Mouse (Mus musculus) 3T3-L1 (cell line): ENCODE measurements at regions not wholly inside any gene's neighbourhood (a gene's known extent, or its start where the extent isn't known, plus 50 kb on each side); places are given as distances from the start of the nearest gene placed in this dataset.

Experiments used
- DNase-seq: peaks from one replicate; pipeline ENCODE4 v3.0.0-alpha.2; 2015; ENCODE audit warnings: low read depth, low spot score

DNA sequence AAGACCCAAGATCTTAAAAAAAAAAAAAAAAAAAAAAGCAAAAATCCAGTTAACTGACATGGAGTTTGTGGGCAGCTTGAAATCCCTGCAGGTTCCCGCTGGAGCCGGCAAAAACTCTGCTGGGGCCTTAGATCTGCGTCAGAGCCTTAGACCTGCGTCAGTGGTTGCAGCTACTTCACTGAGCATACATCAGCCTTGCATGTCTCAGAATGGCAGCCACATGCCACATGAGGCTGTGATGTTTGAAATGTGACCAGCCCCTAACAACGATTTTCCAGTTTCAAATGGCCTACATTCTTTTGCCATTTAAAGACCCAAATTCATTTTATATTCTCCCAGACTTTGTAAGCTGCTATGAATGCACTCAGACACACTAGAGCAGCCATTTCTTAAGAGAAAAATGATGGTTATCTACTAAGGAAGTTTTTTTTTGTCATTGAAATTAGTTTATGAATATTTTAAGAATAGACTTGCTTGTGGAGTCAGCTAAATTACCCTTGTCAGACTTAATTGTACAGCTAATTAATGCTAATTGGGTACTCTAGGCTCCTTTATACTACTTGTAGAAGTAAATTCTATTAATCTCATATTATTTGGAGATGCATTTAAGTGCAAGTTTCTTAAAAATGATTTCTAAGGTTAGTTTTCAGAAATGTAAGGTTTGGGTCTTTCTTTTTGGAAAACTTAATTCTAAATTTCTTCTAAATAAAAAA is 70.8 kb downstream of the Toporsl start:
- no peak for DNase-seq

DNA sequence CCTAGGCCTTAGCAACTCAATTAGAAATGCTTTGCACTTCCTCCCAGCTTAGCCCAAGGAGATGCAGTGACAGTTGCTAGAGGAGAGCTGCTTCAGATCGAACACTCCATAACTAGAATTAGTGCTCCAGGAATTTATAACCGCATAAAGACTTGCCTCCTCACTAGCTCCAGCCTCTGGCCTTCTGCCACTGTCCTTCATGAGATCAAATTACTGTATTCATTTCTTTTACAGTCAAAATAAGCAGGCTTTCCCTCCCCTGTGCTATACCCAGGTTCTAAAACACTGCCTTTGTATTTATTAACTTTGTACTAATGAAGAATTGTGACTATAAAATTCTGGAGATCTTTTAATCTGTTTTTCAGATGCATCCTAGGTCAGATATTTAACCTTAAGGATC is 104.8 kb upstream of the Olfr275 start:
- DNase-seq = no peak

DNA sequence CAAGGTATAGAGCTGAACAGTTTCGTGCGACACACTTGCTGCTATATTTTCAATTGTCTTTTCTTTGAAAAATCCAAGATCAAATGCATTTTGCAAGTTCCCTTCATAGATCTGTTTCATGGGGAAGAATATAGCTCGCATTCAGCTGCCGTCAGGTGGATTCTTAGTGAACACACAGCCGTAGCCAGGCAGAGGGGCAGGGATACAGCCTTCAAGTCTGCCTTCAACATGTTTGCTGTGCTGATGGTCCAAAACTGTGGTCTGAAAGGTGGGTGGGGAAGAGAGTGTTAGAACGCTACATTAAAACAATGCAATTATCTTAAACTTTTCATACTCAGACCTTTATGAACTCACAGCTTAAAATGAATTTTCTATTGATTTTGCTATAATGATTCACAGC is 88.2 kb upstream of the Olfr275 start:
- no peak for DNase-seq

DNA sequence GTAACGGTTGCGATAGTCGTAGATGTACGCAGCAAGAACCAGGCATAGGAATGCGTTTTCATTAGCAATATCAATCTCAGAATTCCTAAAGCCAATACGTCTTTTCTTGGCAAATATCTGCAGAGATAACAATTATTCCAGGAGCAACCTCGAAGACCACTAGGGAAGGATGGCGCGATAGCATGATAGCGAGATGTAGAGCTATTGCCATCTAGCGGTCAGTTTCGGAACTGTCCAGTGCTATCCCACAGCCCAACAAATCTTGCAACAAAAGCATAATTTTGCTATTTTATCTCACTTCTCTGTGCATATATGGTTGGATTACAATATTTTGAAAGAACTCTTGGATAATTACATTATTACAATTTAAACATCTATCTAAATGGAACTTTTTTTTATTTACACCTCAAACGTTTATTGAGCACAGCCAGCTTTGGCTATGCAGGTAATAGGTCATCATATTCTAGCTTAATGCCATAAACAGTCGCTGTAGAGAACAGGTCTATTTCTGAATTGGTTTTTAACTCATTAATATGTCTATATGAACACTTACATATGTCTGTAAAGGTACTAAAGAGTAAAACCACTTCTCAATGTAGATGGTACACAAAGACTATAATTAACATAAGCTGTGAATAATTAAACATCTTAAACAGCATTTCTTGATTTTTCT is 87.6 kb upstream of the Olfr275 start:
- DNase-seq = peak; percentile 63

DNA sequence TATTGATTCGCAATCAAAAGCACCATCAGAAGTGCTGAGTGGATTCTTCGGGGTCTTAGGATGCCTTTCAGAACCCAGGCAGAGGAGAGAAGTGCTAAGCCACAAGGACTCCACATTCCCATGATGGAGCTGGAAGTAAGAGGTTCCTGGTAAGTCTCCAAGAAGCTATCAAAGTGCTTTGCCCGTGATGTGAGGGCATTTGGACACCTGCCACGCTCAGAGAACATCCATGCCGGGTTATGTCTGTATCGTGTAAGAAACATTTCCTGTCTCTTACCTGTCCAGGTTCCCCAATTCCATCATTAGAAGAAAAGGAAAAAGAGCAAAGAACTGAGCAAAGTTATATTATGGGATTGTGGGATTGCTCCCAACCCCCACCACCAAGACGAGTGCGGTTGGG is 81.3 kb upstream of the Olfr275 start:
- no peak for DNase-seq

DNA sequence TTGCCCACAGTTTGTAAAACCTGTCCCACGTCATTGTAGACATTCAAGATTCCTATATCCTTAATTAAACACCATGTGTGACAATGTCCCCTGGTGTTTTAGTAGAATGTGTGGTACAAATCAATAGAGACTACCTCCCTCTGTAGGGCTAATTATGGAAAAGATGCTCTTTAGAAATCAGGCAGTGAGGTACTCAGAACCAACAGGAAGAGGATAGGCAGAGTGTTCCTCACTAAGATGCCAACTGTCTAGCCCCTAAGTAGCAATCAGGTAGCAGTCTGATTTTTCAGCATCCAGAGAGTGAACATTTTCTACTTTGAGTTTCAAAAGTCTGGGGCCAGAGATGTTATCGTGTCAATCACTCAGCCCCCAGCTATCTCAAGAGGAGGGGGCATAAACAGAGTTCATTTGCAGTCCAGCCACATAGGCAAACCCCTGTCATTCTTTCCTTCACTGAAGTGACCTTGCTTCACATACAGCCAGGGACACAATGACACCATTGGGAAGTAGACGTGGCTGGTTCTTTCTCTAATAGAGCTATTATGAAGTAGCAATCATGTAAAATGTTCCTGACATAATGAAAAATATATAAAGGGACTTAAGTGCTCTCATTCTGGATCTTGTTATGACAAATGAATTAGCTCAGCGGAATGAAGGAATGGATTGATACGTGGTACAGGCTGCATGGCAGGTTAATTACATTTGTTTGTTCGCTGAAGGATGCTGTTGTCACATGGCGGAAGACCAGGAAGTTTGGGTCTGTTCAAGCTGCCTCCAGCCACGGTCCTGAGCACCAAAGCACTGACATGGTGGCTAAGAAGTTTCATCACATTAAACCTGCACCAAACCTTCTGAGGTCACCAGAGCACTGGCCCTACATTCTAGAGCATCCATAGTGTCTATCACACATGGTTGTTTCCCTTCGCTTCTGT is 74.6 kb upstream of the Olfr275 start:
- DNase-seq = no peak

DNA sequence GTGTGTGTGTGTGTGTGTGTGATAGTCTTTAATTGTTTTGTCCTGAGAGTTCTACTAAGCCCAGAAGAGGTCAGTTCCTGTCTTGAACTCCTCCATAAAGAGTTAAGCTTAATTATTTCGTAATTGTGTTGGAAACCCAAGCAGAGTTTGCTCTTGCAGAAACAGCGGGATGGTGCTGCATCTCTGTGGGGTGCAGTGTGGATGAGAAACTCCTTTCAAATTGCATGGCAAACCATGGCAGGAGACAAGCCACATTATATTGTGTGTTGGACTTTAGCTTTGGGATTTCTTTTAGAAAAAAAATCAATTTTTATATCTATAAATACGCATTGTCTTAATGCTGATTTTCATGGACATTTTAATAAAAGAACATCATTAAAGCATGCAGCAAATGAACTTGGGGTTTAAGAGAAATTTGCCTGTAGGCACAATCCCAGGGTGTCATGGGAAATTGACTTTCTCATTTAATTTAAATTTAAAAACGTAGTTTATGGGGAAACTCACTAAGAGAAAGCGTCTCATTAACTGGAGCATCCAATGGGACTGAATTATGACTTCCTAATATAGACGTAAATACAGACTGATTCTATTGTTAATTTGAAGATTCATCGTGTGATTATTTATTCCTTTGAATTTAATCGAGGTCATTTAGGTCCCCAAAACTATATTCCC is 61.4 kb upstream of the Olfr275 start:
- no peak for DNase-seq
